Mouse (Mus musculus): ENCODE results near the gene Dok1. TPM values are rescaled to one million over a fixed set of nuclear protein-coding genes. Genes with fewer than 3 reads are reported as not detected.

Dok1 gene
- polyA plus RNA-seq, 1 experiment from 2014 or later = 2.8 TPM

GRCm38 (mm10) chr6:83008659-83009058 lies 24.6 kb downstream of the Dok1 start:
- Histone ChIP-seq H3K27me3 (no peaks in the 10 kb centered on the region; the same call in 1 of the 2 replicates), H3K9ac (no peak overlapping the region), H3K4me1 (no peaks in the 10 kb centered on the region), H3K27ac (no peak overlapping the region), H3K9me3 (replicated peaks) (no peaks in the 10 kb centered on the region), H3K4me3 (no peak overlapping the region), H3K36me3 (ENCODE audit: poor library complexity, severe bottlenecking) (no peaks in the 10 kb centered on the region), H3K4me2 (no peak overlapping the region)
- ATAC-seq = no peak
- 79% methylated on average over 3 of the region's 3 CpGs for WGBS

- Histone ChIP-seq H3K4me3 (no peak overlapping the region), H3K9ac (no peak overlapping the region), H3K4me2 (no peak overlapping the region), H3K27ac (no peak overlapping the region), H3K36me3 (ENCODE audit: poor library complexity, severe bottlenecking) (no peaks in the 10 kb centered on the region), H3K9me3 (replicated peaks) (no peaks in the 10 kb centered on the region), H3K27me3 (no peaks in the 10 kb centered on the region; the same call in 1 of the 2 replicates), H3K4me1 (no peaks in the 10 kb centered on the region)
- ATAC-seq = no peak
- WGBS = 85% methylated on average over 6 of the region's 6 CpGs
Measured at GRCm38 (mm10) chr6:83006114-83006513, 27.2 kb downstream of the Dok1 start.

- WGBS = 84% methylated on average over 10 of the region's 10 CpGs
- H3K27me3 ChIP-seq = no peaks in the 10 kb centered on the region; the same call in 1 of the 2 replicates
- no peaks in the 10 kb centered on the region for H3K4me1 ChIP-seq
- ATAC-seq = no peak
- H3K36me3 ChIP-seq (ENCODE audit: poor library complexity, severe bottlenecking) = no peaks in the 10 kb centered on the region
- no peak overlapping the region for H3K27ac ChIP-seq
- H3K4me2 ChIP-seq = no peak overlapping the region
- no peak overlapping the region for H3K4me3 ChIP-seq
- no peak overlapping the region for H3K9ac ChIP-seq
- no peaks in the 10 kb centered on the region for H3K9me3 ChIP-seq (replicated peaks)
Measured at GRCm38 (mm10) chr6:83005444-83006011, 27.7 kb downstream of the Dok1 start.

GRCm38 (mm10) chr6:83004872-83005271 lies 28.4 kb downstream of the Dok1 start:
- no peak overlapping the region for H3K4me2 ChIP-seq
- no peak overlapping the region for H3K4me3 ChIP-seq
- no peaks in the 10 kb centered on the region for H3K4me1 ChIP-seq
- H3K36me3 ChIP-seq (ENCODE audit: poor library complexity, severe bottlenecking) = no peaks in the 10 kb centered on the region
- no peaks in the 10 kb centered on the region for H3K9me3 ChIP-seq (replicated peaks)
- 66% methylated on average over 7 of the region's 7 CpGs for WGBS
- ATAC-seq = no peak
- H3K27ac ChIP-seq = no peak overlapping the region
- no peaks in the 10 kb centered on the region; the same call in 1 of the 2 replicates for H3K27me3 ChIP-seq
- no peak overlapping the region for H3K9ac ChIP-seq

GRCm38 (mm10) chr6:83004309-83004708 lies 29.0 kb downstream of the Dok1 start:
- Histone ChIP-seq H3K4me2 (no peak overlapping the region), H3K4me1 (no peaks in the 10 kb centered on the region), H3K27me3 (peaks cover 4% of the 10 kb centered on the region; the same call in 1 of the 2 replicates), H3K4me3 (no peak overlapping the region), H3K36me3 (ENCODE audit: poor library complexity, severe bottlenecking) (no peaks in the 10 kb centered on the region), H3K9me3 (replicated peaks) (no peaks in the 10 kb centered on the region), H3K27ac (no peak overlapping the region), H3K9ac (no peak overlapping the region)
- no peak for ATAC-seq
- WGBS = 79% methylated on average over 2 of the region's 2 CpGs

GRCm38 (mm10) chr6:83003850-83004249 lies 29.4 kb downstream of the Dok1 start:
- Histone ChIP-seq H3K27me3 (peaks cover 4% of the 10 kb centered on the region; the same call in 1 of the 2 replicates), H3K27ac (no peak overlapping the region), H3K4me2 (no peak overlapping the region), H3K36me3 (ENCODE audit: poor library complexity, severe bottlenecking) (no peaks in the 10 kb centered on the region), H3K4me1 (no peaks in the 10 kb centered on the region), H3K9me3 (replicated peaks) (no peaks in the 10 kb centered on the region), H3K4me3 (no peak overlapping the region), H3K9ac (no peak overlapping the region)
- WGBS = 88% methylated on average over 5 of the region's 5 CpGs
- no peak for ATAC-seq

- Histone ChIP-seq H3K27me3 (peaks cover 4% of the 10 kb centered on the region; the same call in 1 of the 2 replicates), H3K4me2 (no peak overlapping the region), H3K9me3 (replicated peaks) (no peaks in the 10 kb centered on the region), H3K36me3 (ENCODE audit: poor library complexity, severe bottlenecking) (no peaks in the 10 kb centered on the region), H3K4me1 (no peaks in the 10 kb centered on the region), H3K9ac (no peak overlapping the region), H3K27ac (no peak overlapping the region), H3K4me3 (no peak overlapping the region)
- WGBS = 79% methylated on average over 1 of the region's 1 CpGs
- ATAC-seq = no peak
Measured at GRCm38 (mm10) chr6:83003082-83003481, 30.2 kb downstream of the Dok1 start.

GRCm38 (mm10) chr6:82999986-83000385 lies 33.3 kb downstream of the Dok1 start:
- Histone ChIP-seq H3K27me3 (peaks cover 12% of the 10 kb centered on the region), H3K36me3 (ENCODE audit: poor library complexity, severe bottlenecking) (no peaks in the 10 kb centered on the region), H3K4me3 (no peak overlapping the region), H3K4me2 (no peak overlapping the region), H3K9ac (no peak overlapping the region), H3K27ac (no peak overlapping the region), H3K4me1 (peaks cover 5% of the 10 kb centered on the region; the same call in 1 of the 2 replicates), H3K9me3 (replicated peaks) (no peaks in the 10 kb centered on the region)
- no peak for ATAC-seq
- WGBS = 63% methylated on average over 8 of the region's 8 CpGs

- Histone ChIP-seq H3K36me3 (ENCODE audit: poor library complexity, severe bottlenecking) (no peaks in the 10 kb centered on the region), H3K27ac (no peak overlapping the region), H3K9me3 (replicated peaks) (no peaks in the 10 kb centered on the region), H3K4me2 (no peak overlapping the region), H3K4me3 (no peak overlapping the region), H3K4me1 (peaks cover 5% of the 10 kb centered on the region; the same call in 1 of the 2 replicates), H3K27me3 (peaks cover 13% of the 10 kb centered on the region), H3K9ac (no peak overlapping the region)
- 74% methylated on average over 4 of the region's 4 CpGs for WGBS
- ATAC-seq = no peak
Measured at GRCm38 (mm10) chr6:82998326-82998725, 34.9 kb downstream of the Dok1 start.

- H3K4me1 ChIP-seq = peaks cover 5% of the 10 kb centered on the region; the same call in 1 of the 2 replicates
- no peaks in the 10 kb centered on the region for H3K9me3 ChIP-seq (replicated peaks)
- H3K36me3 ChIP-seq (ENCODE audit: poor library complexity, severe bottlenecking) = no peaks in the 10 kb centered on the region
- H3K4me2 ChIP-seq = no peak overlapping the region
- H3K27me3 ChIP-seq = peaks cover 13% of the 10 kb centered on the region
- ATAC-seq = no peak
- 43% methylated on average over 7 of the region's 7 CpGs for WGBS
- no peak overlapping the region for H3K9ac ChIP-seq
- H3K27ac ChIP-seq = no peak overlapping the region
- no peak overlapping the region for H3K4me3 ChIP-seq
Measured at GRCm38 (mm10) chr6:82997511-82998102, 35.7 kb downstream of the Dok1 start.

GRCm38 (mm10) chr6:82996740-82997315 lies 36.4 kb downstream of the Dok1 start:
- Histone ChIP-seq H3K4me3 (no peak overlapping the region), H3K27me3 (peaks cover 13% of the 10 kb centered on the region), H3K36me3 (ENCODE audit: poor library complexity, severe bottlenecking) (no peaks in the 10 kb centered on the region), H3K4me2 (peak overlapping the region; percentile 46), H3K9ac (no peak overlapping the region), H3K4me1 (peaks cover 5% of the 10 kb centered on the region; the same call in 1 of the 2 replicates), H3K27ac (no peak overlapping the region), H3K9me3 (replicated peaks) (no peaks in the 10 kb centered on the region)
- peak; percentile 97 for ATAC-seq
- WGBS = 11% methylated on average over 11 of the region's 11 CpGs

- Histone ChIP-seq H3K36me3 (ENCODE audit: poor library complexity, severe bottlenecking) (no peaks in the 10 kb centered on the region), H3K27ac (no peak overlapping the region), H3K9me3 (replicated peaks) (no peaks in the 10 kb centered on the region), H3K4me3 (no peak overlapping the region), H3K9ac (no peak overlapping the region), H3K27me3 (peaks cover 9% of the 10 kb centered on the region), H3K4me1 (peaks cover 5% of the 10 kb centered on the region; the same call in 1 of the 2 replicates), H3K4me2 (no peak overlapping the region)
- 80% methylated on average over 7 of the region's 7 CpGs for WGBS
- no peak for ATAC-seq
Measured at GRCm38 (mm10) chr6:82994372-82994771, 38.9 kb downstream of the Dok1 start.

Measured in forebrain, embryonic 13.5 days (tissue).